Mouse (Mus musculus) liver, embryonic 15.5 days (tissue): ENCODE data around the gene Ankdd1a. TPM values are rescaled to one million over a fixed set of nuclear protein-coding genes. Genes with fewer than 3 reads are reported as not detected.

Source experiments
- ATAC-seq: fragments of 200-750 bp; cut with Nextera tagmentation; 2 replicates; pipeline ENCODE4 v1.8.0; 2017; ENCODE audit warnings: moderate number of reproducible peaks, mild to moderate bottlenecking, moderate library complexity; ENCODE audit not compliant: insufficient read depth
- H3K27ac ChIP-seq: fragments of 300-500 bp; sonication (generic); replicated peaks from 2 replicates; pipeline ENCODE4 v1.5.1; 2015; ENCODE audit warnings: mild to moderate bottlenecking, inconsistent platforms
- H3K27me3 ChIP-seq: fragments of 300-500 bp; sonication (generic); 2 replicates; pipeline ENCODE4 v1.6.1; 2015; ENCODE audit warnings: mild to moderate bottlenecking, inconsistent platforms
- H3K36me3 ChIP-seq: fragments of 300-500 bp; sonication (generic); replicated peaks from 2 replicates; pipeline ENCODE4 v1.6.1; 2015; ENCODE audit warnings: moderate library complexity, mild to moderate bottlenecking, inconsistent platforms
- H3K4me1 ChIP-seq: fragments of 300-500 bp; sonication (generic); replicated peaks from 2 replicates; pipeline ENCODE4 v1.6.1; 2015; ENCODE audit warnings: inconsistent platforms
- H3K4me2 ChIP-seq: fragments of 300-500 bp; sonication (generic); 2 replicates; pipeline ENCODE4 v1.6.1; 2015; ENCODE audit warnings: moderate library complexity, mild to moderate bottlenecking, inconsistent platforms
- H3K4me3 ChIP-seq: fragments of 300-500 bp; sonication (generic); replicated peaks from 2 replicates; pipeline ENCODE4 v1.5.1; 2015; ENCODE audit warnings: mild to moderate bottlenecking, inconsistent platforms
- H3K9ac ChIP-seq: fragments of 300-500 bp; sonication (generic); 2 replicates; pipeline ENCODE4 v1.6.1; 2015; ENCODE audit warnings: moderate library complexity, mild to moderate bottlenecking, inconsistent platforms
- H3K9me3 ChIP-seq: fragments of 300-500 bp; sonication (generic); replicated peaks from 2 replicates; pipeline ENCODE4 v1.6.1; 2016; ENCODE audit warnings: inconsistent platforms
- WGBS: fragments of 180-500 bp; shearing (Covaris S2); methylation state at CpG from one replicate; pipeline ENCODE4 v1.1.7; 2015; ENCODE audit warnings: mixed read lengths; ENCODE audit not compliant: insufficient replicate concordance; 5-methylcytosine and 5-hydroxymethylcytosine counted together
- polyA plus RNA-seq: library from polyadenylated mRNA; unstranded; fragments of >200 nt; fragmentation: Nextera tagmentation; extraction: Ambion mirVana; gene quantifications from 2 replicates; pipeline ENCODE4 v1.2.1, GENCODE M21; 2015

Ankdd1a gene
- polyA plus RNA-seq: 0.09 TPM in 1 of 2 replicates, not detected in the other

GRCm38 (mm10) chr9:65519807-65520504 lies at the start of gene Ankdd1a:
TSS of gene Ankdd1a (minus strand) at chr9:65520193.
- ATAC-seq: no peak
- Histone ChIP-seq H3K4me2 (no peak within 1 kb of the TSS), H3K4me3 (no peak within 1 kb of the TSS), H3K9ac (no peak within 1 kb of the TSS), H3K27me3 (peaks cover 26% of the 10 kb centered on the region), H3K4me1 (peaks cover 10% of the 10 kb centered on the region), H3K36me3 (no peaks in the 10 kb centered on the region), H3K27ac (no peak within 1 kb of the TSS), H3K9me3 (no peaks in the 10 kb centered on the region)
- 25% methylated on average over 25 of the region's 25 CpGs for WGBS

- H3K4me2 ChIP-seq: no peak overlapping the region
- peaks cover 64% of the 10 kb centered on the region for H3K4me1 ChIP-seq
- WGBS: 69% methylated on average over 6 of the region's 6 CpGs
- no peaks in the 10 kb centered on the region for H3K9me3 ChIP-seq
- H3K4me3 ChIP-seq: no peak overlapping the region
- H3K27me3 ChIP-seq: no peaks in the 10 kb centered on the region
- peaks cover 93% of the 10 kb centered on the region for H3K36me3 ChIP-seq
- H3K9ac ChIP-seq: no peak overlapping the region
- peak overlapping the region; percentile 39; the same call in 1 of the 2 replicates for H3K27ac ChIP-seq
- no peak for ATAC-seq
Measured at GRCm38 (mm10) chr9:65569491-65569971, 49.5 kb upstream of the Ankdd1a start.

GRCm38 (mm10) chr9:65568787-65569186 lies 48.8 kb upstream of the Ankdd1a start:
- Histone ChIP-seq H3K27ac (peak overlapping the region; percentile 39; the same call in 1 of the 2 replicates), H3K9me3 (no peaks in the 10 kb centered on the region), H3K4me1 (peaks cover 68% of the 10 kb centered on the region), H3K4me3 (no peak overlapping the region), H3K27me3 (no peaks in the 10 kb centered on the region), H3K4me2 (no peak overlapping the region), H3K36me3 (peaks cover 99% of the 10 kb centered on the region), H3K9ac (no peak overlapping the region)
- ATAC-seq: no peak
- WGBS: 81% methylated on average over 6 of the region's 6 CpGs

- Histone ChIP-seq H3K4me1 (peaks cover 92% of the 10 kb centered on the region), H3K9me3 (no peaks in the 10 kb centered on the region), H3K4me2 (no peak overlapping the region), H3K27ac (peak overlapping the region; percentile 34; the same call in 1 of the 2 replicates), H3K4me3 (no peak overlapping the region), H3K36me3 (peaks cover 100% of the 10 kb centered on the region), H3K27me3 (no peaks in the 10 kb centered on the region), H3K9ac (no peak overlapping the region)
- no peak for ATAC-seq
- 84% methylated on average over 2 of the region's 2 CpGs for WGBS
Measured at GRCm38 (mm10) chr9:65564698-65565097, 44.7 kb upstream of the Ankdd1a start.

GRCm38 (mm10) chr9:65563073-65563472 lies 43.1 kb upstream of the Ankdd1a start:
- 86% methylated on average over 5 of the region's 5 CpGs for WGBS
- Histone ChIP-seq H3K27me3 (no peaks in the 10 kb centered on the region), H3K4me2 (no peak overlapping the region), H3K27ac (peak overlapping the region; percentile 49; the same call in 1 of the 2 replicates), H3K4me3 (no peak overlapping the region), H3K4me1 (peaks cover 85% of the 10 kb centered on the region), H3K9me3 (no peaks in the 10 kb centered on the region), H3K9ac (no peak overlapping the region), H3K36me3 (peaks cover 100% of the 10 kb centered on the region)
- ATAC-seq: no peak

- Histone ChIP-seq H3K27ac (peak overlapping the region; percentile 21; the same call in 1 of the 2 replicates), H3K4me3 (no peak overlapping the region), H3K36me3 (peaks cover 100% of the 10 kb centered on the region), H3K4me1 (peaks cover 89% of the 10 kb centered on the region), H3K9me3 (no peaks in the 10 kb centered on the region), H3K4me2 (no peak overlapping the region), H3K9ac (no peak overlapping the region), H3K27me3 (no peaks in the 10 kb centered on the region)
- no peak; the same call in 1 of the 2 replicates for ATAC-seq
- 66% methylated on average over 4 of the region's 4 CpGs for WGBS
Measured at GRCm38 (mm10) chr9:65562081-65562506, 42.1 kb upstream of the Ankdd1a start.

- H3K36me3 ChIP-seq: peaks cover 100% of the 10 kb centered on the region
- no peak overlapping the region for H3K9ac ChIP-seq
- H3K4me2 ChIP-seq: no peak overlapping the region
- H3K9me3 ChIP-seq: no peaks in the 10 kb centered on the region
- WGBS: 66% methylated on average over 4 of the region's 4 CpGs
- H3K4me3 ChIP-seq: no peak overlapping the region
- H3K4me1 ChIP-seq: peaks cover 89% of the 10 kb centered on the region
- H3K27me3 ChIP-seq: no peaks in the 10 kb centered on the region
- no peak for ATAC-seq
- H3K27ac ChIP-seq: peak overlapping the region; percentile 20; the same call in 1 of the 2 replicates
Measured at GRCm38 (mm10) chr9:65561016-65561415, 41.0 kb upstream of the Ankdd1a start.

- Histone ChIP-seq H3K9ac (no peak overlapping the region), H3K4me1 (peaks cover 89% of the 10 kb centered on the region), H3K27ac (peak overlapping the region; percentile 95; the same call in 1 of the 2 replicates), H3K36me3 (peaks cover 97% of the 10 kb centered on the region), H3K9me3 (no peaks in the 10 kb centered on the region), H3K4me3 (no peak overlapping the region), H3K27me3 (no peaks in the 10 kb centered on the region), H3K4me2 (no peak overlapping the region)
- no peak for ATAC-seq
- 93% methylated on average over 6 of the region's 6 CpGs for WGBS
Measured at GRCm38 (mm10) chr9:65558806-65559205, 38.8 kb upstream of the Ankdd1a start.

GRCm38 (mm10) chr9:65556979-65557378 lies 37.0 kb upstream of the Ankdd1a start:
- H3K27me3 ChIP-seq: no peaks in the 10 kb centered on the region
- H3K4me2 ChIP-seq: no peak overlapping the region
- peaks cover 89% of the 10 kb centered on the region for H3K4me1 ChIP-seq
- peaks cover 97% of the 10 kb centered on the region for H3K36me3 ChIP-seq
- H3K9ac ChIP-seq: no peak overlapping the region
- peak overlapping the region; percentile 95 for H3K27ac ChIP-seq
- no peak overlapping the region for H3K4me3 ChIP-seq
- ATAC-seq: no peak
- WGBS: 91% methylated on average over 5 of the region's 5 CpGs
- no peaks in the 10 kb centered on the region for H3K9me3 ChIP-seq

- Histone ChIP-seq H3K4me1 (peaks cover 89% of the 10 kb centered on the region), H3K9me3 (no peaks in the 10 kb centered on the region), H3K27me3 (no peaks in the 10 kb centered on the region), H3K36me3 (peaks cover 96% of the 10 kb centered on the region), H3K4me2 (no peak overlapping the region), H3K27ac (peak overlapping the region; percentile 95), H3K4me3 (no peak overlapping the region), H3K9ac (peak overlapping the region; percentile 55; the same call in 1 of the 2 replicates)
- WGBS: 90% methylated on average over 8 of the region's 8 CpGs
- no peak for ATAC-seq
Measured at GRCm38 (mm10) chr9:65556349-65556748, 36.4 kb upstream of the Ankdd1a start.

GRCm38 (mm10) chr9:65555621-65556020 lies 35.6 kb upstream of the Ankdd1a start:
- H3K36me3 ChIP-seq: peaks cover 89% of the 10 kb centered on the region
- peak overlapping the region; percentile 55 for H3K9ac ChIP-seq
- peak overlapping the region; percentile 95 for H3K27ac ChIP-seq
- peak overlapping the region; percentile 36 for H3K4me3 ChIP-seq
- WGBS: 57% methylated on average over 4 of the region's 4 CpGs
- H3K27me3 ChIP-seq: no peaks in the 10 kb centered on the region
- H3K4me2 ChIP-seq: peak overlapping the region; percentile 69
- H3K9me3 ChIP-seq: no peaks in the 10 kb centered on the region
- ATAC-seq: 0 out of 2 replicates have a peak, but pooled peaks have one; percentile 5
- H3K4me1 ChIP-seq: peaks cover 89% of the 10 kb centered on the region
